Mouse (Mus musculus) limb, embryonic 10.5 days (tissue): ENCODE data around the gene Smap2. TPM values are rescaled to one million over a fixed set of nuclear protein-coding genes. Genes with fewer than 3 reads are reported as not detected.
A peak's percentile ranks its signal among the peaks of the same experiment; 100 is the strongest.

Experiments
- DNase-seq: peaks from one replicate; pipeline ENCODE4 v3.0.0-alpha.2; 2017; ENCODE audit warnings: low spot score
- H3K27ac ChIP-seq: fragments of 300-500 bp; sonication (generic); 2 replicates; pipeline ENCODE4 v1.5.1; 2016; ENCODE audit warnings: mild to moderate bottlenecking
- H3K27me3 ChIP-seq: fragments of 300-500 bp; sonication (generic); 2 replicates; pipeline ENCODE4 v1.6.1; 2016; ENCODE audit warnings: low read depth, mild to moderate bottlenecking; ENCODE audit not compliant: poor library complexity, severe bottlenecking
- H3K36me3 ChIP-seq: fragments of 300-500 bp; sonication (generic); 2 replicates; pipeline ENCODE4 v1.6.1; 2016; ENCODE audit warnings: mild to moderate bottlenecking, moderate library complexity
- H3K4me1 ChIP-seq: fragments of 300-500 bp; sonication (generic); 2 replicates; pipeline ENCODE4 v1.6.1; 2016
- H3K4me3 ChIP-seq: fragments of 300-500 bp; sonication (generic); 2 replicates; pipeline ENCODE4 v1.5.1; 2016; ENCODE audit warnings: mild to moderate bottlenecking, moderate library complexity
- H3K9me3 ChIP-seq: fragments of 300-500 bp; sonication (generic); replicated peaks from 2 replicates; pipeline ENCODE4 v1.6.1; 2016; ENCODE audit warnings: mild to moderate bottlenecking
- WGBS: fragments of 180-500 bp; shearing (Covaris S2); methylation state at CpG from one replicate; pipeline ENCODE4 v1.1.7; 2016; 5-methylcytosine and 5-hydroxymethylcytosine counted together
- polyA plus RNA-seq: library from polyadenylated mRNA; unstranded; fragments of >200 nt; fragmentation: Nextera tagmentation; extraction: Ambion mirVana; gene quantifications from 2 replicates; pipeline ENCODE4 v1.2.1, GENCODE M21; 2016

Gene Smap2
- polyA plus RNA-seq, 1 experiment from 2014 or later = 14.3 TPM

DNA sequence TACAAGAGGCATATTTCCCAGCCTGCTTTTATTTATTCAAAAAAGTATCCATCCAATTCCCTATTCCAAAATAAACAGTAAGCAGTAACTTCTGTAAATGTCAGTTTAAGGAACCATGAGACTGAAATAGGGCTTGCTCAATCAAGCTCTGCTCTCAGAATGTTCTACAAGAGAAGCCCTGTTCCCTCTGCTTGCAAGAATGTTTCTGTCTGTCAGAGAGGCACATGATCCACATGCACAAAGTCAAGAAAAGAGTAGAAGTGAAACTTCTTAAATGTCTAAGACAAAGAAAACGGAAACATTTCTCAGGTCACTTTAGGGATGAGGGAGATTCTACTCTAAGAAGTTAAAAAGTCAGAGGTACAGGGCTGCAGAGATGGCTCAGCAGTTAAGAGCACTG lies 24.0 kb downstream of the Smap2 start:
- no peaks in the 10 kb centered on the region for H3K36me3 ChIP-seq
- no peak for DNase-seq
- H3K9me3 ChIP-seq = no peaks in the 10 kb centered on the region
- no peaks in the 10 kb centered on the region for H3K4me1 ChIP-seq
- H3K27ac ChIP-seq = no peak overlapping the region
- H3K4me3 ChIP-seq = no peak overlapping the region
- no peaks in the 10 kb centered on the region for H3K27me3 ChIP-seq
- WGBS = 95% methylated on average over 1 of the region's 1 CpGs

DNA sequence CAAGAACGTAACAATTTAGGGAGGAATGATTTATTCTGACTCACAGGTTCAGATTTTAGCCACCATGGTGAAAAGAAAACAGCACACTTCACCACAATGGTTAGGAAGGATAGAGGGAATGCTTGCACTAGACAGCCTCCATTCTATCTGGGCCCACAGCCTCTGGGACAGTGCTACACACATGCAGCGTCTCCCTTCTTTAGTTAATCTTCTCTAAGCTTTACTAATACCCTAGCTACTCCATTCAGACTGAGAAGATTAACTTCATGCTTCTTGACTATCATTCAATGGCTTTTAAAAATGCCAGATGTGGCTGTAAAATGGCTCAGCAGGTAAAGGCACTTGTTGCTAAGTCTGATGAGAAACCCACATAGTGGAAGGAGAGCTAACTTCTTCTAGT lies 24.8 kb downstream of the Smap2 start:
- DNase-seq = no peak
- H3K4me1 ChIP-seq = no peaks in the 10 kb centered on the region
- 76% methylated on average over 2 of the region's 2 CpGs for WGBS
- H3K4me3 ChIP-seq = no peak overlapping the region
- H3K36me3 ChIP-seq = no peaks in the 10 kb centered on the region
- no peaks in the 10 kb centered on the region for H3K9me3 ChIP-seq
- no peaks in the 10 kb centered on the region for H3K27me3 ChIP-seq
- H3K27ac ChIP-seq = no peak overlapping the region

- no peak for DNase-seq
- H3K4me1 ChIP-seq = no peaks in the 10 kb centered on the region
- H3K9me3 ChIP-seq = no peaks in the 10 kb centered on the region
- H3K36me3 ChIP-seq = peaks cover 11% of the 10 kb centered on the region
- no peaks in the 10 kb centered on the region for H3K27me3 ChIP-seq
- no peak overlapping the region for H3K27ac ChIP-seq
- no peak overlapping the region for H3K4me3 ChIP-seq
- 77% methylated on average over 4 of the region's 4 CpGs for whole genome bisulfite sequencing
Measured at GRCm38 (mm10) chr4:120987319-120987718, 29.7 kb downstream of the Smap2 start.

DNA sequence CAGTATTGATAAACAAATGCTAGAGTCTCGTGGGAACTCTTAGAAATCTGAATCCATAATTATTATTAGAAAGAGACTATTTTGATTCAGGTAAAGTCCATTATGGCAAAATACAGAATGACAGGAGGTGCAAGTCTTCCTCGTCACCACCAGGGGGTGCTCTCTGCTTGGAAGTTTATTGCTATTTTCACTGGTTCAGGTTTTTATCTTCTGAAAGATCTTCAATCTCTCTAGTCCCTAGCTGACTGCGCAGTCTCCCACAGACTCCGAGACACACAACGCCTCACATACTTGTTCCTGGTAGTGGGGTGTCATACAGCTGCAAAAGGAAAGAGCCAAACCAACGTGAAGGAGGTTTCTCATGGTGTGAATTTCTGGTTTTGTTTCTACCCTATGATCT lies 30.6 kb downstream of the Smap2 start:
- peak; percentile 49 for DNase-seq
- H3K4me1 ChIP-seq = no peaks in the 10 kb centered on the region
- no peaks in the 10 kb centered on the region for H3K9me3 ChIP-seq
- peaks cover 14% of the 10 kb centered on the region for H3K36me3 ChIP-seq
- WGBS = 30% methylated on average over 6 of the region's 6 CpGs
- H3K4me3 ChIP-seq = no peak overlapping the region
- H3K27me3 ChIP-seq = no peaks in the 10 kb centered on the region
- no peak overlapping the region for H3K27ac ChIP-seq

- H3K4me1 ChIP-seq = no peaks in the 10 kb centered on the region
- 91% methylated on average over 3 of the region's 3 CpGs for WGBS
- peaks cover 26% of the 10 kb centered on the region for H3K36me3 ChIP-seq
- H3K27ac ChIP-seq = no peak overlapping the region
- H3K4me3 ChIP-seq = no peak overlapping the region
- H3K27me3 ChIP-seq = no peaks in the 10 kb centered on the region
- H3K9me3 ChIP-seq = no peaks in the 10 kb centered on the region
- DNase-seq = no peak
Measured at GRCm38 (mm10) chr4:120978221-120978620, 38.8 kb downstream of the Smap2 start.

GRCm38 (mm10) chr4:120975428-120975734 lies 41.7 kb downstream of the Smap2 start:
- peaks cover 42% of the 10 kb centered on the region for H3K36me3 ChIP-seq
- H3K9me3 ChIP-seq = no peaks in the 10 kb centered on the region
- no peaks in the 10 kb centered on the region for H3K27me3 ChIP-seq
- no peak overlapping the region for H3K27ac ChIP-seq
- WGBS = 94% methylated on average over 4 of the region's 4 CpGs
- H3K4me3 ChIP-seq = no peak overlapping the region
- no peaks in the 10 kb centered on the region for H3K4me1 ChIP-seq
- no peak for DNase-seq

GRCm38 (mm10) chr4:120974711-120975427 lies 42.2 kb downstream of the Smap2 start:
- DNase-seq = no peak
- WGBS = 89% methylated on average over 11 of the region's 11 CpGs
- H3K36me3 ChIP-seq = peaks cover 41% of the 10 kb centered on the region
- H3K4me1 ChIP-seq = no peaks in the 10 kb centered on the region
- no peak overlapping the region for H3K27ac ChIP-seq
- H3K27me3 ChIP-seq = no peaks in the 10 kb centered on the region
- H3K4me3 ChIP-seq = no peak overlapping the region
- no peaks in the 10 kb centered on the region for H3K9me3 ChIP-seq

DNA sequence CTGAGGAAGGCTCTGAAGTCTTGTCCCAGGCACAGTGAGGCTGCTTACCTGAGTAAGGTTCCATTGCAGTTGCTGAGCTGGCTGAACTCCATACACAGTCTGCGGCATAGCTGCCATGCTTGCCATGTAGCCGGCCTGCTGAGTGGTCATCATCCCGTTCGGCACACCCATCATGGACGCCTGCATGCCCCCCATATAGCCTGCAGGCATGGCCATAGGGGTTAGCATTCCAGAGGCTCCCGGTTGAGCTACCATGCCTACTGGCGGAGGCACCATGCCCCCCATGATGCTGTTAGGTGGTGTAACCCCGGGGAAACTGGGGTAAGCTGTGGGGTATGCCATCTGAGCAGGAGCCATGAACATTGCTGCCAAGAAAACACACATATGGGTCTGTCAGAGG lies 45.2 kb downstream of the Smap2 start:
- Histone ChIP-seq H3K27me3 (no peaks in the 10 kb centered on the region), H3K9me3 (no peaks in the 10 kb centered on the region), H3K4me1 (no peaks in the 10 kb centered on the region), H3K4me3 (no peak overlapping the region), H3K36me3 (peaks cover 59% of the 10 kb centered on the region), H3K27ac (no peak overlapping the region)
- WGBS = 92% methylated on average over 8 of the region's 8 CpGs
- DNase-seq = no peak

DNA sequence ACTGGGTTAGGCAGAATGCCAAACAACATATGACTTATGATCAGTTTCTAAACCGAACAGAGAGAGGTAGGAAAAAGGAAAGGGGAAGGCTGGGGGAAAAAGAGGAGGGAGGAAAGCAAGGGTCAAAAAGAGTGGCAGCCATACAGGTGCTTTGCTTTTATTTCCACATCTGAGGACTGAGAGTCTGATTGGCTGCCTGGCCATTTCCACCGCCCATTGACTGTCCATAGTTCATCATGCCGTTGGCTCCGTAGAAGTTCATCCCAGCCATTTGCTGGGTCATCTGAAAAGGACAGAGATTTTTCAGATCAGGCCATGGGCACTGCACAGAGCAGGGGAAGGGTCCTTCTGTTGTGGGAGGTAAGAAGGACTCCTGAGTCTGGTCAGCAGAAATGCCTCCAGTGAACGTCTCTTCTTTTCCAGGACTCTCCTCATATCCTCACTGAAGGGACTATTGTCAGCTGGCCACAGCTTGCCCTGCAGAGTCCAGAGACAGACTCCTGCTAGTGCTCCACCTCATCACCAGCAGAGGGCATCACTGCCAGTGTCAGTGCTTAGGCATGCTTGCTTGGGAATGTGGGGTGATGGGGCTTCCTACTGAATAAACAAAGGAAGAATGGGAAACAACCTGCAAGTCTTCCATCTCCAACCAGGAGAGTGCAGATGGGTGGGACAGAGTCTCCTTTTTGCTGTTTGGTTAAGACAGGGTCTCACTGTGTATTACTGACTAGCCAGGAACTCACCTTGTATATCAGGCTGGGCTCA lies 47.5 kb downstream of the Smap2 start:
- 84% methylated on average over 5 of the region's 5 CpGs for WGBS
- no peaks in the 10 kb centered on the region for H3K9me3 ChIP-seq
- H3K27ac ChIP-seq = no peak overlapping the region
- peak; percentile 35 for DNase-seq
- no peak overlapping the region for H3K4me3 ChIP-seq
- no peaks in the 10 kb centered on the region for H3K4me1 ChIP-seq
- peaks cover 51% of the 10 kb centered on the region for H3K36me3 ChIP-seq
- no peaks in the 10 kb centered on the region for H3K27me3 ChIP-seq

DNA sequence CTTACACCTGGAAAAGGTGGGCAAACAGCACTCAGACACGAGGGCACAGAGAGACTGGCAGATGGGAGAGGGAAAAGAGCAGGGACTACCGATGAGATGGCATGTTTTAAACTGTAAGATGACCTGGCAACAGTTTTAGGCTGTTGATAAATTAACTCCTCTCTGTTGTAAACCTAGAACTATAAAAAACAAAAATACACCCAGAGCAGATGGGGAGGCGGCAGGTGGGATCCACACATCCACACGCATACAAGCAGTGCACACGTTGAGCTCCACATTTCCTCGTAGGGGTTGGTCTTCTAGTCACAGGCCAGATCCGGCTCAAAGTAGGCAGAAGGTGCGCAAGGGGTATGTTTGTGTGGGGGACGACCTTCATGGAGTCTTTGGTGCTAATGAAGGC lies 48.6 kb downstream of the Smap2 start:
- Histone ChIP-seq H3K36me3 (peaks cover 47% of the 10 kb centered on the region), H3K4me1 (no peaks in the 10 kb centered on the region)

DNA sequence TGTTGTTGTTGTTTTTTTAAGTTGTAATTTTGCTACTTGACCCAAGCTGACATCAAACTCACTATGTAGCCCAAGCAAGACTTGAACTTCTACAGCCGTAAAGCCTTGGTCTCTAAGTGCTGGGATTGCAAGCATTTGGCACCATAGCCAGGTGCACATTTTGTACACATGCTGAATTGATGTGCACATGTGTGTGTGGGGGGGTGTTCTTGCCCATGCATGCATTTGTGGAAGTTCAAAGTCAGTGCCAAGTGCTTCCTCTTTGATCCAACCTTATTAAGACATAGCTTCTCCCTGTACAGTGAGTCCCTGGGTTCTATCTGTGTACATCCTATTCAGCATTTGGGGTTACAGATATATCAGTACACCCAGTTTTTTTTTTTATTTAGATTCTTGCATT lies 61.5 kb downstream of the Smap2 start:
- Histone ChIP-seq H3K27ac (no peak overlapping the region), H3K4me3 (no peak overlapping the region), H3K27me3 (no peaks in the 10 kb centered on the region), H3K36me3 (no peaks in the 10 kb centered on the region), H3K4me1 (peaks cover 8% of the 10 kb centered on the region; the same call in 1 of the 2 replicates), H3K9me3 (no peaks in the 10 kb centered on the region)
- DNase-seq = no peak
- 91% methylated on average over 1 of the region's 1 CpGs for WGBS

More for the DNA sequence above, 48.6 kb downstream of the Smap2 start:
- Histone ChIP-seq H3K27me3 (no peaks in the 10 kb centered on the region), H3K4me3 (no peak overlapping the region), H3K9me3 (no peaks in the 10 kb centered on the region), H3K27ac (no peak overlapping the region)
- DNase-seq = no peak
- WGBS = 93% methylated on average over 9 of the region's 9 CpGs

- Histone ChIP-seq H3K4me1 (peaks cover 21% of the 10 kb centered on the region), H3K4me3 (no peak overlapping the region), H3K9me3 (no peaks in the 10 kb centered on the region), H3K36me3 (no peaks in the 10 kb centered on the region), H3K27me3 (no peaks in the 10 kb centered on the region), H3K27ac (no peak overlapping the region)
- WGBS = 93% methylated on average over 1 of the region's 1 CpGs
- DNase-seq = no peak
Measured at GRCm38 (mm10) chr4:120953667-120954066, 63.4 kb downstream of the Smap2 start.

GRCm38 (mm10) chr4:120953038-120953437 lies 64.0 kb downstream of the Smap2 start:
- Histone ChIP-seq H3K9me3 (no peaks in the 10 kb centered on the region), H3K36me3 (no peaks in the 10 kb centered on the region), H3K4me1 (peaks cover 21% of the 10 kb centered on the region), H3K27me3 (no peaks in the 10 kb centered on the region), H3K27ac (no peak overlapping the region), H3K4me3 (no peak overlapping the region)
- WGBS = 81% methylated on average over 4 of the region's 4 CpGs
- DNase-seq = no peak
